Comparison of ENCODE assay signal across 28 mouse cellular contexts in genomic region chr1:179664309-179664930, GRCm38 (mm10). TPM values are rescaled to one million over a fixed set of nuclear protein-coding genes. Genes with fewer than 3 reads are reported as not detected.
DNase-seq lines count a peak whose midpoint lies in the region; ATAC-seq and TF ChIP-seq lines count a peak whose summit lies in the region.
"Had no signal": no experiment of that assay in that cellular context is flagged by ENCODE, and none has a peak within 500 bp of the region (broad histone marks: within the 10 kb centered on the region; RNA-seq: fewer than 3 reads in every experiment).

No protein-coding gene starts in this region.

- H3K9me3 ChIP-seq in forebrain, embryonic 10.5 days = no peaks in the 10 kb centered on the region
- H3K9me3 ChIP-seq in forebrain, embryonic 15.5 days = no peaks in the 10 kb centered on the region
- H3K9me3 ChIP-seq in kidney, embryonic 16.5 days (ENCODE audit: low read length) = no peaks in the 10 kb centered on the region
- H3K9me3 ChIP-seq: forebrain, embryonic 12.5 days; midbrain, embryonic 10.5 days; neural tube, embryonic 12.5 days had no signal

- H3K36me3 ChIP-seq in forebrain, embryonic 10.5 days (replicated peaks) = no peaks in the 10 kb centered on the region
- no peaks in the 10 kb centered on the region for H3K36me3 ChIP-seq in forebrain, embryonic 15.5 days
- H3K36me3 ChIP-seq in kidney, embryonic 16.5 days (ENCODE audit: insufficient read depth, low read length) = no peaks in the 10 kb centered on the region
- H3K36me3 ChIP-seq in small intestine, adult 2 months (ENCODE audit: control insufficient read depth, insufficient read depth, low read length) = no peaks in the 10 kb centered on the region
- H3K36me3 ChIP-seq: forebrain, embryonic 12.5 days; midbrain, embryonic 10.5 days; neural tube, embryonic 12.5 days had no signal

- ATAC-seq in forebrain, embryonic 15.5 days (replicated peaks) = no peak
- no peak for ATAC-seq in kidney, embryonic 16.5 days (ENCODE audit: low FRiP score, low TSS enrichment)
- ATAC-seq: Patski had no signal

- TF ChIP-seq CTCF in small intestine, adult 2 months (IDR thresholded peaks at IDR 0.05; ENCODE audit: extremely low read depth, insufficient read length, insufficient replicate concordance, low read depth, low read length) = no peak

- DNase-seq in forebrain, embryonic 10.5 days (ENCODE audit: extremely low spot score, low spot score) = no peak
- DNase-seq in kidney, adult 9 months = peak; percentile 27
- peak; percentile 37 for DNase-seq in ES-CJ7 (ENCODE audit: low read depth, low spot score)
- DNase-seq in frontal cortex, postnatal 36 days (ENCODE audit: low spot score in 2 of 2) = no peak
- DNase-seq: adrenal gland, postnatal 25 days; cerebellum, adult 11-12 months; cerebellum, adult 9-11 months; gastrocnemius, postnatal 14 days; heart, postnatal 36 days; kidney, postnatal 4 days; layer of hippocampus, postnatal 36 days; liver; lung, adult 2 months; right cerebral cortex, adult 18-20 months; thymus, adult 18-20 months; thymus, postnatal 36 days had no signal

- H3K27me3 ChIP-seq in forebrain, embryonic 10.5 days (ENCODE audit: poor library complexity, severe bottlenecking) = no peaks in the 10 kb centered on the region
- no peaks in the 10 kb centered on the region for H3K27me3 ChIP-seq in forebrain, embryonic 15.5 days
- H3K27me3 ChIP-seq in kidney, embryonic 16.5 days (ENCODE audit: insufficient read depth, low read length) = no peaks in the 10 kb centered on the region
- H3K27me3 ChIP-seq in small intestine, adult 2 months (ENCODE audit: control insufficient read depth, insufficient read depth, low read length) = no peaks in the 10 kb centered on the region
- H3K27me3 ChIP-seq: forebrain, embryonic 12.5 days; neural tube, embryonic 12.5 days; Patski had no signal

- no peak for TF ChIP-seq POLR2A in small intestine, adult 2 months (IDR thresholded peaks at IDR 0.05; ENCODE audit: low read depth, low read length)

- H3K4me1 ChIP-seq in forebrain, embryonic 10.5 days = peaks cover 37% of the 10 kb centered on the region
- peaks cover 13% of the 10 kb centered on the region for H3K4me1 ChIP-seq in forebrain, embryonic 15.5 days
- peaks cover 4% of the 10 kb centered on the region for H3K4me1 ChIP-seq in kidney, embryonic 16.5 days (ENCODE audit: insufficient read depth, low read length)
- H3K4me1 ChIP-seq in small intestine, adult 2 months (ENCODE audit: control insufficient read depth, insufficient read depth, insufficient read length, low read length) = peaks cover 6% of the 10 kb centered on the region; the same call in 1 of the 2 replicates

- H3K4me2 ChIP-seq in forebrain, embryonic 15.5 days (replicated peaks) = no peak overlapping the region
- H3K4me2 ChIP-seq in kidney, embryonic 16.5 days (replicated peaks; ENCODE audit: low read depth, low read length) = no peak overlapping the region
- H3K4me2 ChIP-seq: forebrain, embryonic 12.5 days; heart, embryonic 11.5 days; hindbrain, embryonic 14.5 days; neural tube, embryonic 12.5 days had no signal

- 70% methylated on average over 4 of the region's 4 CpGs for WGBS in forebrain, embryonic 10.5 days
- 44% methylated on average over 4 of the region's 4 CpGs for WGBS in forebrain, embryonic 15.5 days
- WGBS in kidney, embryonic 16.5 days = 62% methylated on average over 4 of the region's 4 CpGs
- WGBS in small intestine, adult 2 months = 53% methylated on average over 4 of the region's 4 CpGs

- H3K27ac ChIP-seq in forebrain, embryonic 10.5 days = peak overlapping the region; percentile 53; the same call in 1 of the 2 replicates
- no peak overlapping the region for H3K27ac ChIP-seq in forebrain, embryonic 15.5 days (replicated peaks)
- no peak overlapping the region for H3K27ac ChIP-seq in kidney, embryonic 16.5 days (ENCODE audit: low read length)
- peak overlapping the region; percentile 91 for H3K27ac ChIP-seq in small intestine, adult 2 months (ENCODE audit: insufficient read depth, low read depth, low read length)
- H3K27ac ChIP-seq: forebrain, embryonic 12.5 days; hindbrain, embryonic 14.5 days; liver, embryonic 14.5 days; midbrain, embryonic 10.5 days; neural tube, embryonic 12.5 days had no signal

- H3K4me3 ChIP-seq in forebrain, embryonic 10.5 days = no peak overlapping the region
- H3K4me3 ChIP-seq in forebrain, embryonic 15.5 days = no peak overlapping the region
- no peak overlapping the region for H3K4me3 ChIP-seq in kidney, embryonic 16.5 days (ENCODE audit: low read length)
- no peak overlapping the region for H3K4me3 ChIP-seq in small intestine, adult 2 months (ENCODE audit: low read depth, low read length)
- H3K4me3 ChIP-seq: erythroblast, embryonic 14.5 days; forebrain, embryonic 12.5 days; midbrain, embryonic 10.5 days; myocyte; neural tube, embryonic 12.5 days had no signal

- no peak overlapping the region for H3K9ac ChIP-seq in forebrain, embryonic 15.5 days (replicated peaks)
- no peak overlapping the region for H3K9ac ChIP-seq in kidney, embryonic 16.5 days (replicated peaks; ENCODE audit: low read length)
- H3K9ac ChIP-seq: forebrain, embryonic 12.5 days; hindbrain, embryonic 14.5 days; liver, embryonic 14.5 days; neural tube, embryonic 12.5 days had no signal

RNA-seq across cellular contexts. Expression of gene Sccpdh, which starts 3.6 kb away (rescaled TPM):
- polyA plus RNA-seq in forebrain, embryonic 10.5 days (2016; fragmentation: Nextera tagmentation; extraction: Ambion mirVana) = 67.8 and 70.1 TPM in 2 replicates
- 101 and 116 TPM in 2 replicates for polyA plus RNA-seq in forebrain, embryonic 15.5 days (2015; fragmentation: Nextera tagmentation; extraction: Ambion mirVana)
- 72.8 and 76.2 TPM in 2 replicates for polyA plus RNA-seq in kidney, embryonic 16.5 days (2015; fragmentation: Nextera tagmentation; extraction: Ambion mirVana)
- 8.3 and 8.4 TPM in 2 replicates for polyA plus RNA-seq in small intestine, adult 2 months (2012; rRNA removed)
- polyA plus RNA-seq: erythroblast, embryonic 14.5 days had no signal

Comparison
In these comparisons a context has a peak if more than half of its experiments do, and no peak if none do; other contexts are left out.
1. H3K27ac ChIP-seq: peak in forebrain, embryonic 10.5 days (single experiment) and small intestine, adult 2 months (single experiment); none in forebrain, embryonic 15.5 days (single experiment) and kidney, embryonic 16.5 days (single experiment).
2. DNase-seq: peak in kidney, adult 9 months (single experiment) and ES-CJ7 (single experiment); none in forebrain, embryonic 10.5 days (single experiment) and frontal cortex, postnatal 36 days (0 of 2).